Mouse (Mus musculus) bone marrow macrophage, adult 2 months (primary cell): ENCODE results near the gene Olfr141.

Experiments
- CTCF ChIP-seq: IDR thresholded peaks from 2 replicates; pipeline ENCODE4 v1.5.1; 2012; ENCODE audit warnings: low read depth, mild to moderate bottlenecking, low read length, moderate library complexity
- POLR2A ChIP-seq: IDR thresholded peaks from 2 replicates; pipeline ENCODE4 v1.6.1; 2012; ENCODE audit warnings: mild to moderate bottlenecking, low read depth, low read length, borderline replicate concordance

DNA sequence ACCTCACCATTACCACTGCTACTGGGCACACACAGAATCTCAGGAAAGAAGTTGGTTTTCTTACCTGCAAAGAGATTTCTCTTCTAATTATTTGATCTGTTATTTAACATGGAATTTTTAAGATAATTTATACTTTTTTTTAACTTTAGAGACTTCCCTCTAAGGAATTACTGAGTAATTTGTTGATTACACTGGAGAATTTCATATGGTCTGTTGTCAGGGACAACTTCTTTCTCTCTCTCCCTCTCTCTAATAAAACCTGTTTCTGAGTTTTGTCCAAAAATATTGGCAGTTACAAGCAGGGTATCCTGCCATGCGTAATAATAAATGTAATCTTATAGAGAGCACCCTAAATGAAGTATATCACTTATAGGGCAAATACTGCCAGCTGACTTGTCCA lies 50.9 kb downstream of the Olfr141 start, which contains the start of gene Olfr1090:
- TF ChIP-seq CTCF: no peak
- TF ChIP-seq POLR2A: no peak
